Mouse (Mus musculus) hindlimb bud, embryonic 11.5 days (tissue): ENCODE data around the gene Plxdc2.
"Not testable (repeated sequence)": the region's sequence is repeated elsewhere in the genome, so short reads cannot be mapped to it uniquely, and the experiment has no call there.

Experiments
- DNase-seq: peaks from one replicate; pipeline ENCODE4 v3.0.0-alpha.2; 2012; ENCODE audit warnings: low read depth, low spot score; ENCODE audit errors: extremely low spot score

Plxdc2 gene

GRCm38 (mm10) chr2:16741813-16742212 lies 385.7 kb downstream of the Plxdc2 start:
- no peak for DNase-seq

GRCm38 (mm10) chr2:16743568-16743967 lies 387.5 kb downstream of the Plxdc2 start:
- no peak for DNase-seq

DNA sequence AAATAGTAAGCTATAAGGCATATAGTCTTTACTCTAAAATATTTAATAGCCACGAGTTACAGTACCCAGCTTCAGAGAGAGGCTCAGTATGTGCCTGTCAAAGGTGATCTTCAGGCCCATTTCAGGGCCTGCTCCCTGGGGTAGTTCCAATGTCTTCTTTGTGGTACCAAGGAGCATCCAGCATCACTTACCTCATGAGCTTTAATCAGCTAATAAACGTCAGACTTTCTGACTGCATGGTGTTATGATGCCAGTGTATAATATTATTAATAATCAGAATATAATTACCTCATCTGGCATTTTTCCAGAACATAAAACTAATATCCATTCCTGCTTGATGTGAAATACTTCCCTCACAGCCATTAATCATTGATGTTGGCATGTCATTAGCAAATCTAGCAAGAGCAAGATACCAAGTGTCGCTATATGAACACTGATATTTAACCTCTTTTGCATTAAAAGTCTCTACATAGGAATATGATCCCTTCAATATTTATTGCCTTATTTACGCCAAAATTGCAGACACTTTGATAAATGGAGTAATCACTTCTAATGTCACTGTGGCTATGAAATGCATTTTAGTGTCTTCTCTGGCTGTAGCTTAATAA lies 393.3 kb downstream of the Plxdc2 start:
- DNase-seq = no peak

- no peak for DNase-seq
Observed at GRCm38 (mm10) chr2:16757158-16757557, 401.1 kb downstream of the Plxdc2 start.

DNA sequence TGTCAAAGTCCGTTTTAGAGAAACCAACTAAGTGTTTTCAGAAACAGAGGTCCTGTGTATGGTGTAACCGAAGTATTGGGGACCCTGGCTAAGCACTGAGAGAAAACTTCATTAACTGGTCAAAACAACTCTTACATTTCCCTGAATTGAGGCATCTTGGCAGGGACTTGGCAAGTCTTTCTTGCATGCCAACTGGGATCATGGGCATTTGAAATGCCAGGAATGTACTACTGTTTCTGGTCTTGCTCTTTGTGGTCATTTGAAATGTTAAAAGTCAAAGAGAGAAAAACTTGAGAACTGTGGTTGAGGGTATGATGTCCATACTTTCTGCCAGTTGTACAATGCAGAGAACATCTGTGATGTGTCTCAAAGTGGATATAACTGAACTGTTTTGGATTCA lies 403.7 kb downstream of the Plxdc2 start:
- DNase-seq = no peak

GRCm38 (mm10) chr2:16769149-16769548 lies 413.0 kb downstream of the Plxdc2 start:
- DNase-seq = not testable (repeated sequence)

- peak; percentile 20 for DNase-seq
Observed at GRCm38 (mm10) chr2:16773398-16774113, 417.5 kb downstream of the Plxdc2 start.

DNA sequence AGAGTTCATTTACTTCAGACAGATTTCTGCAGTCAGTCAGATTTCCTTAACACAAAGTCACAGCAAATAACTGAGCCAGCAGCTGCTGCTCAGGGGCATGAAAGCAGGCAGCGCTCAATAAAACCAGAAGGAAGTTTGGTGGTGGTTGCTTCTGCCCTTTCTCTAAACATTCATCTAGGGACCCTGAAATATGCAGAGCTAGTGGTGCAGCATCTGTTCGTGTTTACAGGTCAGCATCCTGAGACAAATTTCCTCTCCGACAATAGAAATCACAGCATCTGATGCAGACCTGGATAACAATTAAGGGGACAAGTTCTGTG lies 418.0 kb downstream of the Plxdc2 start:
- DNase-seq = no peak

- DNase-seq = no peak
Observed at GRCm38 (mm10) chr2:16795283-16795682, 439.2 kb downstream of the Plxdc2 start.
